Mouse (Mus musculus): ENCODE data around the gene Gpatch2. TPM values are rescaled to one million over a fixed set of nuclear protein-coding genes. Genes with fewer than 3 reads are reported as not detected.

Gpatch2 gene
- polyA plus RNA-seq, 1 experiment, result 9.8 TPM

DNA sequence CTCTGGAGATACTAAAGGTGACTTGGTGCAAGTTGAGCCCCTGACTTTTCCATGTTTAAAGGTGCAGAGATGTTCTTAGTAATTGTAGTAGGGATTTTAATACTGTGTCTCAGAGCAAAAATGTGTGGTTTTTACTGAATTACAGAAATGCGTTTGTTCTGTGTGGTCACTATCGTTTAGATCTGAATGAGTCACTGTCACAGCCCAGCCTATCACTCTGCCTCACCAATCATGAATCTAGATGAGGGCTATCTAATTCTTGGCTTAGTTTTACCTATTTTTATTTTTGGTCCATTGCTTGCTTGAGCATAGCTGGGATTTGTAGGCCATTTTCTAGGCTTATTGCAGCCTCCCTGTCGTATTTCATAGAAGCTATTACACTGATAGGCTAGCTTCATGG lies 19.9 kb downstream of the Gpatch2 start:
- no peak for TF ChIP-seq POLR2A (IDR thresholded peaks at IDR 0.05; ENCODE audit: borderline replicate concordance, control insufficient read depth, low read depth, low read length)
- no peak for TF ChIP-seq CTCF (IDR thresholded peaks at IDR 0.05; ENCODE audit: control insufficient read depth, insufficient read depth, low read length)
- 84% methylated on average over 3 of the region's 3 CpGs for WGBS
- H3K4me1 ChIP-seq (ENCODE audit: control insufficient read depth, insufficient read depth, low read length), result no peaks in the 10 kb centered on the region
- H3K4me3 ChIP-seq (replicated peaks; ENCODE audit: control insufficient read depth, low read depth, low read length), result no peak overlapping the region
- no peak overlapping the region for H3K27ac ChIP-seq (ENCODE audit: control insufficient read depth, insufficient read depth, low read depth, low read length, poor library complexity)

DNA sequence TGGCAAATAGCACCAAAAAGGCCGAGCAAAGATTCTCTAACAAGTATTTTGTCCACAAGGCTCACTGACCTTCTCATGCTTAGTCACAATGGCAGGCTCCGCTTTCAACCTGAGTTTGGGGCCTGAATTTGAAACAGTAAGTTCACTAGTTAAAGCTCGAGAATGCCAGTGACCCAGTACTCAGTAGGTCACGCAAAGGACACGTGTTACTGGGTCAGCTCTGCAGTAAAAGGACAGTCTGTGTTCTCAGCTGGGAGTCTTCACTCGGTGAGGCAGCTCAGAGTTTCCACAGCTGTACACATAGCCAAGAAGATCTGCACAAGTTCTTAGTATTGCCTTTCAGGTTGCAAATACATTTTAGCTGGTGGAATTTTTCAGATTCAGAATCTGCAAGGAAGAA lies 21.0 kb downstream of the Gpatch2 start:
- Histone ChIP-seq H3K4me1 (ENCODE audit: control insufficient read depth, insufficient read depth, low read length) (no peaks in the 10 kb centered on the region), H3K27ac (ENCODE audit: control insufficient read depth, insufficient read depth, low read depth, low read length, poor library complexity) (no peak overlapping the region), H3K4me3 (replicated peaks; ENCODE audit: control insufficient read depth, low read depth, low read length) (no peak overlapping the region)
- WGBS, result 84% methylated on average over 6 of the region's 6 CpGs
- TF ChIP-seq POLR2A (IDR thresholded peaks at IDR 0.05; ENCODE audit: borderline replicate concordance, control insufficient read depth, low read depth, low read length) (no peak), CTCF (IDR thresholded peaks at IDR 0.05; ENCODE audit: control insufficient read depth, insufficient read depth, low read length) (no peak)

DNA sequence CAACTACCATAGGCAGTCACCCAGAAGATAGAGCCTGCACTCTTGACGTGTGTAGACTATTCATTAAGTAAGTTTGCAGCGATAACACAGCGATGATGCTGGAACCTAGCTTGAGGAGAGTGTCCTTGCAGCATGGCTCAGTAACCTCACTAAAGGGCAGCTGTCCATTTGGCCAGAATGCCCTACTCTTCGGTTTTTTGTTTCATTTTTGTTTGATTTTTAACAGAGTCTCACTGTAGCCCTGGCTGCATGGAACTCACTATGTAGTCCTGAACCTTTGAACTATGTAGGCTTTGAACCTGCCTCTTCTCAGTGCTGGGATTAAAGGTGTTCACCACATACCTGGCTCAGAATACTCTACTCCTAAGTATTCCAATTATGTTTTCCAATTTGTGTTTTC lies 22.8 kb downstream of the Gpatch2 start:
- H3K4me1 ChIP-seq (ENCODE audit: control insufficient read depth, insufficient read depth, low read length), result no peaks in the 10 kb centered on the region
- H3K4me3 ChIP-seq (replicated peaks; ENCODE audit: control insufficient read depth, low read depth, low read length), result no peak overlapping the region
- no peak overlapping the region for H3K27ac ChIP-seq (ENCODE audit: control insufficient read depth, insufficient read depth, low read depth, low read length, poor library complexity)
- WGBS, result 90% methylated on average over 4 of the region's 4 CpGs
- TF ChIP-seq POLR2A (IDR thresholded peaks at IDR 0.05; ENCODE audit: borderline replicate concordance, control insufficient read depth, low read depth, low read length) (no peak), CTCF (IDR thresholded peaks at IDR 0.05; ENCODE audit: control insufficient read depth, insufficient read depth, low read length) (no peak)

DNA sequence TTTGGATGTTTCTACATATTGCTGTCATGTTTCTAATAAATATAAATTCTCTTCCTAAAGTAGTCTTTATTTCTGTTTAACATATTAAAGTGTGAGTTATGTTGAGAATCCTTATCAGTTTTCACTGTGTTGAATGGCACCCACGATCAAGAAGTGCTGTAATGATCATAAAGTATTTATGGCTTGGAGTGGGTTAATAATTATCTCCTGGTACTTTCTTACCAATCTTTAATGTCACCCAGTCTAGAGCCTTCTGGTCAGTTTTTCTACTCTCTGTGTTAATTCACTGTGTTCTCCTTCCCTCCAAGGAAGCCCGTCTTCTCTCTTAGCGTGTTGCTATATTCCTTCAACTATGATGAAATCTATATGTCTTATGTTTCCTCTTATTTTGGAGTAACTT lies 25.0 kb downstream of the Gpatch2 start:
- peaks cover 2% of the 10 kb centered on the region for H3K4me1 ChIP-seq (ENCODE audit: control insufficient read depth, insufficient read depth, low read length)
- H3K27ac ChIP-seq (ENCODE audit: control insufficient read depth, insufficient read depth, low read depth, low read length, poor library complexity), result no peak overlapping the region
- no peak overlapping the region for H3K4me3 ChIP-seq (replicated peaks; ENCODE audit: control insufficient read depth, low read depth, low read length)
- WGBS, result 56% methylated on average over 3 of the region's 3 CpGs
- no peak for TF ChIP-seq CTCF (IDR thresholded peaks at IDR 0.05; ENCODE audit: control insufficient read depth, insufficient read depth, low read length)

DNA sequence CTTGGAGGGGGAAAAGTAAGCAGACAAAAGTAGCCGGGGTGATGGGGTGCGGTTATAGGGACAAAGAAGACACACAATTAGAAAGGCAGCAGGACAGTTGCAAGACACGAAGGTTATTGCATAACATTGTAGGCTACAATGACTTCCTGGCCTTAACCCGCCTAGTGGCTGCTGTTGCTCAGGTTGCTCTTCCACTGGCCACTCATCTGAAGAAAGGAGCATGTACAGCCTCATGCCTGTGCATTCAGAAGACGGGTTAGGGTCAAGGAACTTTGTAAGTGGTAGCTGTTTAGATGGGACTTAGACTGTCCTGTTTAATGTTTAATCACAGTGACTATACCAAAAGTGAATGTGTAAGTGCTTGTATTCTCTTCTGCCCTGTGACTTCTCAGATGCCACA lies 26.0 kb downstream of the Gpatch2 start:
- H3K4me3 ChIP-seq (replicated peaks; ENCODE audit: control insufficient read depth, low read depth, low read length), result no peak overlapping the region
- WGBS, result 51% methylated on average over 5 of the region's 5 CpGs
- H3K27ac ChIP-seq (ENCODE audit: control insufficient read depth, insufficient read depth, low read depth, low read length, poor library complexity), result no peak overlapping the region
- TF ChIP-seq POLR2A (IDR thresholded peaks at IDR 0.05; ENCODE audit: borderline replicate concordance, control insufficient read depth, low read depth, low read length) (no peak), CTCF (IDR thresholded peaks at IDR 0.05; ENCODE audit: control insufficient read depth, insufficient read depth, low read length) (no peak)
- peaks cover 2% of the 10 kb centered on the region for H3K4me1 ChIP-seq (ENCODE audit: control insufficient read depth, insufficient read depth, low read length)

DNA sequence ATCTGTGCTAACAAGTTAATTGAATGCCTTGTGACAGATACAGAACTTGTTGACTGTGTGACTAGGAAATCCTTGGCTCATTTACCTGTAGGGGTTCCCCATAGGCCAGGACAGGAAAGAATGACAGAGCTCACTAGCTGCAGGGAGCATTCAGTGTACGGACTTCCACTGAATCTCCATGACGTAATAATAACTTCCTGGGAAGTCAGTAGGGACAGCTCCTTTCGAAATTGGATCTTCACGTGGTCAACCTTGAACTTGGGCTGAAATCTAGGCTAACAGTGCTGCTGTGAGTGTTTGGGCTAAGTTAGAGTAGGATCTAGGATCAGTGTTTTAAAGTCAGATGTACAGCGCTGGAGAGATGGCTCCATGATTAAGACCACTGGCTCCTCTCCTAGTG lies 29.4 kb downstream of the Gpatch2 start:
- WGBS, result 60% methylated on average over 5 of the region's 5 CpGs
- H3K27ac ChIP-seq (ENCODE audit: control insufficient read depth, insufficient read depth, low read depth, low read length, poor library complexity), result no peak overlapping the region
- H3K4me1 ChIP-seq (ENCODE audit: control insufficient read depth, insufficient read depth, low read length), result peaks cover 2% of the 10 kb centered on the region
- TF ChIP-seq CTCF (IDR thresholded peaks at IDR 0.05; ENCODE audit: control insufficient read depth, insufficient read depth, low read length) (no peak), POLR2A (IDR thresholded peaks at IDR 0.05; ENCODE audit: borderline replicate concordance, control insufficient read depth, low read depth, low read length) (no peak)
- no peak overlapping the region for H3K4me3 ChIP-seq (replicated peaks; ENCODE audit: control insufficient read depth, low read depth, low read length)

DNA sequence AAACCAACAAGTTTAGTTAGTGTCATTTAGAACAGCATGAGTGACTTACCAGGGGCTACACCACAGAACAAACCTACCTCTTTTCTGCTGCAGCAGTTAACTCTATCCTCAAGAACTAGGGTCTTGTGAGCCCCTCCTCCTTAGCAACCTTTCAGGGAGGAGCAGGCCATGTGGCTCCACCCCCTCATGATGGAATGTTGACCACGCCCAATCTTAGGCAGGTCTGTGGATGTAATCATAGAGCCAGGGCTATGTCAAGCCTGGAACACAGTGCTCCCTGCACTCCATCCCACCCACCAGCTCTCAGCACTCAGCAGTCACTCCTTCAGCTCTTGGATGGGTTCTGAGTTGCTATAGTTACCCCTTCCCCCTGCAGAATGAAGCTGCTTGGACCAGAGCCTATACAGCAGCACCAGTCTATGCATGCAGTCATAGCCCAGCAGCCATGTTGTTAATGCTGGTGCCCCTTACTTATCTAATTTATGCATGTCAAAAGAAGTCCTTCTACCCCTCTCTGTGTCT lies 35.5 kb downstream of the Gpatch2 start:
- H3K27ac ChIP-seq (ENCODE audit: control insufficient read depth, insufficient read depth, low read depth, low read length, poor library complexity), result no peak overlapping the region
- WGBS, result 85% methylated on average over 1 of the region's 1 CpGs
- no peaks in the 10 kb centered on the region for H3K4me1 ChIP-seq (ENCODE audit: control insufficient read depth, insufficient read depth, low read length)
- H3K4me3 ChIP-seq (replicated peaks; ENCODE audit: control insufficient read depth, low read depth, low read length), result no peak overlapping the region
- TF ChIP-seq POLR2A (IDR thresholded peaks at IDR 0.05; ENCODE audit: borderline replicate concordance, control insufficient read depth, low read depth, low read length) (no peak), CTCF (IDR thresholded peaks at IDR 0.05; ENCODE audit: control insufficient read depth, insufficient read depth, low read length) (no peak)

DNA sequence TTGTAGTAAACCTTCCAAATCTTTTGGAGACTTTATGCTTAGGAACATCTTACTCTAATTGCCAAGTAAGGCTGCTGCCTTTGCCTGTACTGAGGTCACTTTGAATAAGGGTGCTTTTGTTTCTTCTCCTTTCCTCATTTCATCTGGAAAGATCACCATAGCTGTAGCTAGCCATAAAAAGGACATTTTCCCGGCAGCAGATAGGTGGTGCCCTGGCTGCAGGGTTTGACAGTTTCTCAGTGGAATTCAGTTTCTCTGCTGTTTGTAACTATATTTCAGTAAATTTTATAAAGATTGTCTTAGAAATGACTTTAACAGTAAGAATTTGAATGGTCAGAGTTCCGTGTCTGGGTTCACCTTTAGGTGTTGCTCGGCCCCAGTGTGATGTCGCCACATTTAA lies 43.4 kb downstream of the Gpatch2 start:
- WGBS, result 89% methylated on average over 4 of the region's 4 CpGs
- no peak for TF ChIP-seq CTCF (IDR thresholded peaks at IDR 0.05; ENCODE audit: control insufficient read depth, insufficient read depth, low read length)
- no peak for TF ChIP-seq POLR2A (IDR thresholded peaks at IDR 0.05; ENCODE audit: borderline replicate concordance, control insufficient read depth, low read depth, low read length)
- Histone ChIP-seq H3K4me3 (replicated peaks; ENCODE audit: control insufficient read depth, low read depth, low read length) (no peak overlapping the region), H3K4me1 (ENCODE audit: control insufficient read depth, insufficient read depth, low read length) (no peaks in the 10 kb centered on the region), H3K27ac (ENCODE audit: control insufficient read depth, insufficient read depth, low read depth, low read length, poor library complexity) (no peak overlapping the region)

DNA sequence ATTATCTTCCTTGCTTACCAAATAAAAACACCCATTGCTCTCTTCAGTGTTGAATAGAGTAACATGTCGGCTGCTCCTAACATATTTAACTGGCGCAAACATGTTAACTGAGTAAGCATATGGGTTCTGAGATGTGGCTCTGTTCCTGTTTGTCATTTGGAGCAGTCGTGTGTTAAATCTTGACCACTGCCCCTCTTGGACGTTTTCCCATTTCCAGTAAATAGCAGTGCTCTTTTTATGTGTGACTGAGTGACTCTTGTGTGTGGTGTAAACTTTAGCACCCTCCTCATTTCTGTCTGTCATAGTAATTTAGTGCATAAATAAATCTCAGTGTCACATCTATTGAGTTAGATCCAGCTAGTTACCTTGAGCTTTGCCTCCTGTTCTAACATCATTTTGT lies 52.3 kb downstream of the Gpatch2 start:
- Histone ChIP-seq H3K4me1 (ENCODE audit: control insufficient read depth, insufficient read depth, low read length) (no peaks in the 10 kb centered on the region), H3K27ac (ENCODE audit: control insufficient read depth, insufficient read depth, low read depth, low read length, poor library complexity) (no peak overlapping the region), H3K4me3 (replicated peaks; ENCODE audit: control insufficient read depth, low read depth, low read length) (no peak overlapping the region)
- TF ChIP-seq POLR2A (IDR thresholded peaks at IDR 0.05; ENCODE audit: borderline replicate concordance, control insufficient read depth, low read depth, low read length), result no peak
- no peak for TF ChIP-seq CTCF (IDR thresholded peaks at IDR 0.05; ENCODE audit: control insufficient read depth, insufficient read depth, low read length)
- whole genome bisulfite sequencing, result 77% methylated on average over 4 of the region's 4 CpGs

Measured in bone marrow, adult 2 months (tissue).